Mouse (Mus musculus) frontal cortex, adult 2 months (tissue): ENCODE measurements at regions not wholly inside any gene's neighbourhood (a gene's known extent, or its start where the extent isn't known, plus 50 kb on each side); places are given as distances from the start of the nearest gene placed in this dataset.

Experiments used
- DNase-seq, 2 experiments: peaks; one replicate each; pipeline ENCODE4 v3.0.0; 2022; ENCODE audit warnings: low spot score in 1 of 2; ENCODE audit errors: extremely low spot score in 1 of 2

DNA sequence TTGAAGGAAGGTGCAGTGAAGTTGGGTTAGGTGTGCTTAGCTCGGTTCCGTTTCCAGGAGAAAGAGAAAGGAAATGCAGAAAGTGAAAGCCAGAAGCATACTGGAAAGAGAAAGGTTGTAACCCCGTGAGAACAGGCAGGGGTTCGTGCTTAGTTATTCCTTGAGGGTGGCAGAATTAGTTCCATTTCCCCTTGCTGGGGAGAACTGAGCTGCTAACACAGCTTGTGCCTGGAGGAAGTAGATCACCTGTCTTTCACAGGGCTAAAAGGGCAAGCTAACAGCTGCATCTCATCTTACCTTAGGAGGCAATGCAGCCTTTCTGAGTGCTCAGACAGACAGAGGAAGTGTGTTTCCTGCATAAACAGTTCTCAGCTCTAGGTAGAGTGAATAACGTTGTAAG is 184.3 kb upstream of the Nampt start:
- DNase-seq = no peak

DNA sequence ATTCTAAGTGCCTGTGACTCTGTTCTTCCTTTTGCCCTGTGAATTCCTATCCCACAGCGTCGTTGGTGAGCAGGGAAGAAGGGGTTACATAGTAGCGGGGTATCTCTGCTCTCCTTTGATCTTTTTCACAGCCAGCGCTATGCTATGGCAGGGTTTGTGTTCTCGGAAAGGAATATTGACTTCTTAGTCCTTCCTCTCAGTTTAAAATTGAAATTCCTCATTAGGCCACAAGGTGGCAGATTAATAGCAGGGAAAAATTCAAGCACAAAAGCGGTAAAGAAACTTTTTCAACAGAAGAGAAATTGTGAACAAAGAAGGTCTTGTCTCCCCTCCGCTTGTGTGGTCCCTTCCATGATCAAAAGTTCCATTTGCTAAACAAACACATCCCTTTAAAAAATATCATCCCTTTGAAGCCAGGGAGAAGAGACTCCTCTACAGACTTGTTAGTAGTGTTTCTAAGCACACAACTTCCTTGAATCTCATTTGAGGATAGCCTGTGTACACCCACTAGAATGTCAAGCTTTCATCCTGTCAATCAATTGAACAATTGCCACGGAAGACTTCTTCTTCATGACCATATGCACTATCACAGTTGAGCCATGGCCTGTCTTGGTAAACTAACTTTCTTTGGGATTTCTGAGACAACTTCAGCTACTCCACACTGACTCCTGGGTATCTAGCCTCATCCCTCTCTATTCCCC is 181.8 kb upstream of the Nampt start:
- DNase-seq = peak in 1 of 2 experiments; percentile 79

DNA sequence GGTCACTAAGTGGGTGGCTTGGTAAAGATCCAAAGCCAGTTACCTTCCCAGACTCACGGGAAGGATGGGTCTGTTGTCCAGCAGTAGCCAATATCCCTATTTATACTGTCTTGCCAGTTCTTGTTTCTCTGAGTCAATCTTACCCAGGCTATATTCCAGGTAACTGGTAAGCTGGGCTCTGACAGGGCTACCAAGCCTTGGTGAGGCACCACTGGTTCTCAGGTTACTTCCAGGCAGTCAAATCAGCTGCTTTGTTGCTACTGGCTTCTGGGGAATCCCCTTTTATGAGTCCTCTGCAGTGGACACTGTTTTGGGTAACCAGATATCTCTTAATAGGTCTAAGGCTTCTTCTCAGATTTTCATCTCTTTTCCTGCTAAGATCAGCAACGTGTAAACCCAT is 178.8 kb upstream of the Nampt start:
- DNase-seq = no peak

DNA sequence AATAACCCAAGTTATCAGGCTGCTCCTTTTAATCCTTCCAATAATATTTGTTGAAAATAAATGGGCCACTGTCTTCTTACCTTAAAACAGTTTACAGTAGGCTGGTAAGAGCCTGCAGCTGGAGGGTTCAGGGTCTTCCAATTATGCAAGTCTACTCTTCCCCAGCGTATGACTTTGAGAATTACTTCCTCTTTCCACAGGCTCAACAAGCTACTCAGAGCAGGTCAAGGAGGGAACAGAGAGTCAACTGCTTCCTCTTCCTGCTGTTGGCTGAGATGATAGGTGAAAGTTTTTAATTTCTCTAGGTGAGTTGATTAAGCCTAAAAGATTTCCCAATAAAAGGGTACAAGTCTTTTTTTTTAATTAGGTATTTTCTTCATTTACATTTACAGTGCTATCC is 176.9 kb upstream of the Nampt start:
- DNase-seq = no peak

DNA sequence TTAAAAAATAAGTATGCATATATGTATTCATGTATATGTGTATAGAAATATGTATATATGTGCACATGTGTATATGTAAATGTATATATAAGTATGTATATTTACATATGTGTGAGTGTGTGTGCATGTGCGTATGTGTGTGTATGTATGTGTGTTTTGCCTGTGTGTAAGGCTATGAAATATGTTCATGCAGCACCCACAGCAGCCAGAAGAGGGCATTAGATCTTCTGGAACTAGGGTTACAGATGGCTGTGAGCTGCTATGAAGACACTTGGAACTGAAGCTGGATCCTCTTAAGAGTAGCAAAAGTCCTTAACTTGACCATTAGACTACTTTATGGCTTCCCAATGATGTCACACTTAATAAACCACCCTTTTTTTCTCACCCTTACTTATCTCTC is 166.2 kb upstream of the Nampt start:
- DNase-seq = no peak

DNA sequence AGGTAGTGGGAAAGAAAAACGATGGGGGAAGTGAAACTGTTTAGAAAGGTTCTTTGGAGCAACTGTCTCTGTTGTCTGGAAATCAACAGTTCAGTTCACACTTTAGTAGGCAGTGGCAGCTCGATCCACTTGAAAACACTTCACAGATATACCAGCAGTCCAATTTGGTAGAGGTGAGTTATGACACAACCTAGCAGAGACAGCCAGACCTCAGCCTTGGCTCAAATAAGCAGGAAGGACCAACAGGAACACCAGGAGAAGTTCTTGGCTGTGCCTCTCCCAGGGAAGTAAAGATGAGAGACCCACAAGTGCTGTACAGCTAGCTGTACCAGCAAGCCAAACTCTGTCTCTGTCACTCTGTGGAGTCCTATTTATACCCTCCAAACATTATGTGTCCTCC is 163.2 kb upstream of the Nampt start:
- no peak for DNase-seq

DNA sequence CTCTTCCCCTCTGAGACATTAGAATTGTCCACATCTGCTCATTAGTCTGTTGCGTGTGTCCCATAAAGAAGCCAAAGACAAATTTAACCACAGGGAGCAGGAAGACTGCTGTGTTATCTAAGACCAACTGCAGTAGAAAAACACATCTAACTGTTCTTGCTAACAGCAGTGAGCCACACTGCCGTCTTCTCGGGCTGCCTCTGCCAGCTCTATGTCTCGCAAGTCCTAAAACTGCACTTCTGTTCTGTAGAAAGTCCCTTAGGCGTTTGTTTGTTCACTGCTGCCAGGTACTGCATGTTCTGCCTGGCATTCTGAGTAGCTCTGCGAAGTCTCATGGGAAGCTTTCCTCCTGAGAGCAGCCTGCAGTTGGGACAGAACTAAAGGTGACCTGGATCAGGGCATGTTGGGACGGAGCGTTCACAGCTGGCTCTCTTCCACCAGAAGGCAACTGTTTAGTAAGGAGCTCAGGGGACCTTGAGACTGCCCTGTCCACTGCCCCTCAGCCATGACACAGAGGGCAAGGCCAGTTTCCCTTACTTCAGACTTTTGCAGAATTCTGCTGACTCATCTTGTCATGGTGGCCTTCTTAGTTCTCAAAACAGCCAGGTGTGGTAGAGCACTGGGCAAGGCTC is 157.4 kb upstream of the Nampt start:
- DNase-seq = no peak

DNA sequence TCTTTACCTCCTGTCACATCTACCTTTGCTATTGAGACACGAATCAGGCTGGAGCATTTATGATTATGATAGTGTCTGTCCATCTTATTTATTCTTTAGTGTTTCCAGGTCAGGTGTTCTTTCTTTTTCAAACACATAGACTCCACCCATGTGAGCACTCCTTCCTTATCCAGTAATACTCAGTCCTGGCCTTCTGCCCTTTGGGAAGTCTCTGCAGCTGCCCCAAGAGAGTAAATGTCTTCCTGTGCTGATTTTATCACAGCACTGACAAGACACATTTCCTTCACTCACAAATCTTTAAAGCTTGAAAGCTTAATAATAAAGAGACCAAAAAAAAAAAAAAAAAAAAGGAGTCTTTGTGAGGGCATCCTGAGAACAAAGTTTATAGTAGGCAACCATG is 153.3 kb upstream of the Nampt start:
- no peak for DNase-seq

DNA sequence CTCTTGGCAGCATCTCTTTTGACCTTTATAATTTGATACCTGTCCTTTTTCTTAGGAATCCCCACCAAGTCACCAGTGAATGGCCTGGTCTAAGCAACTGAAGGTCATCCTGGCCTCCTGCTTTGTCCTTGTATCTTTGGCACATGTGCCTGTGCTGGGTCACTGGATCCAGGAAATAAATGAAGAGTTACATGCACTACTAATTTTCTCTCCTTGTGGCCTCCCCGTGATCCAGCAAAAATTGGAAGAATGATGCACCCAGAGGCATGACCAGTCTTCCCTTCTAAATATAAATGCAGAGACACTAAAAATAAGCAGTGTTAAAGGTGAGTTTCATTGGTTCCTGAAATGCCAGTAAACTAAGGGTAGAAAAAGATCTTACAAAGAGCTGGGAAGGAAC is 141.4 kb upstream of the Nampt start:
- DNase-seq = no peak

DNA sequence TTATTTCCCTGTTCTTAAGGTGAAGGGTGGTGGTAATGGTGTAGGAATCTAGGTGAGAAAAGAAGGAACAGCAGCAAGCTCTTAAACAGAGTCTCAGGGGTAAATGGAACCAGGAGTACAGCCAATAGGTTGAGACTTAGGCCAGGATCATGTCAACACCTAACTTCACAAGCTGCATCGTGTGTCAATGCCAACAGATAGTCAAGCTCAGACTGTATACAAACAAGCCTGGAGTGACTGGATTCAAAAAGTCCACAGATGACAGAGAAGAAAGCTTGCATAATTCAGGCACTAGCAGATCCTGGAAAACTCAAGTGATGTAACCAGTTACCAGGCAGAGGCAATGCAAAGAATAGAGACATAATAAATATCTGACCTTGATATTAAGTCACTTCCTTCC is 140.6 kb upstream of the Nampt start:
- no peak for DNase-seq

DNA sequence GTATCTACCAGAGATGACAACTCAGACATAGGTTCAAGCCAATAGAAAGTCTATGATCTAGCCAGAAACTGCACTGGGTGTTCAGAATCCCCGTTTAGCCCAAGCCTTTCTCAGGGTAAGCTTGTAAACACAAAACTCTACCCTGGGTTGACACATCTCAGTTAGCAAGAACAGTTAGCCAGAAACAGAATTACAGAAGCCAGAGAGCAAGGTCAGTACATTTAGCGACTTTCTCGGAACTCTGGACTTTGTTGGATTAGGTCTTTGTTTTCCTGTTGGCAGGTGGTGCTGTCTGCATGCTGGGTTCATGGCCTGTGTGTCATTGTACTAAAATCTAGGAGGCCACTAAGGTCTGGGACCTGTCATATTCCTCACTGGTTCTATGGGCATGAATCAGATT is 137.4 kb upstream of the Nampt start:
- DNase-seq = no peak

DNA sequence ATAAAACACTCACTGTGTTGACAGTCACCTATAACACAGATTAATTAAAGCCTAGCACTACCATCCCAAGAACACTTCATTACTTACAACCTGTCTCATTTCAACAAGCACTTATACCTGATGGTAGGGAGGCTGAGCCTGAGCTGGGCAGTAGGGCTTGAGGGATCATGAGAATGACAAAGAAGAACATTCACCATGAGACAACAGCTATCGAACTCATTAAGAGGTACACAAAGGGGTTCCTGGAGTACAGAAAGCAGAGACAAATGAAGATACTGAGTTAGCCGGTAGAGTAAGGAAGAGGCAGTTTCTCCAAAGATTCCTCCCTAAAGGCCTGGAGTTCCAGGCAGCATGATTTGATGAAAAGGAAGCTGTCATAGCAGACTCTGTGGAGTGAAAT is 136.0 kb upstream of the Nampt start:
- DNase-seq = no peak

DNA sequence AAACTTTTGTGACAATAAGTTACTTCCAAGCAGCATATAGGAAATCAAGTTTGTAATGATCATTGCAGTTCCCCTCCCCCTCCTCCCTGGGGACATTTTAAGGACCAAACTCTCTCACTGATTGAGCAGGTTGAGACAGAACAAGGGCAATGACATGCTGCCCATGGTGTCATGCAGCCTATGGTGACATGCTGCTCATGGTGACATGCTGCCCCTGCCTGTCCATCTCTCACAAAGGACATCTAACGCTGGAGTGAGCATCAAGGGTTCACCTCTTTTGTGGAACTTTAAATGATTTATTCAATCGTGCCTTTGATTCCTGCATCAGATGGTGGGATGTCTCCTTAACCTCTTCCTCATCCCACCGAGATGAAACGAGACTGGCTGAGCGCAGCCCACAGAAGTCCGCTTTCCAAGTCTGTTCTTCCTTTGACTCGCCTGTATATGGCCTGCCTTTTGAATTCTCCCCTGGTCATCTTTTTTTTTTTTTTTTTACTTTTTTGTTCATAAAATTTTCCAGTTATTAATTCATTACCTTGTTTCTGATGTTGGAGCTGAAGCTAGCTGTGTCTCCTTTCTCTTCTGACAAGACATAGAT is 133.5 kb upstream of the Nampt start:
- no peak for DNase-seq

DNA sequence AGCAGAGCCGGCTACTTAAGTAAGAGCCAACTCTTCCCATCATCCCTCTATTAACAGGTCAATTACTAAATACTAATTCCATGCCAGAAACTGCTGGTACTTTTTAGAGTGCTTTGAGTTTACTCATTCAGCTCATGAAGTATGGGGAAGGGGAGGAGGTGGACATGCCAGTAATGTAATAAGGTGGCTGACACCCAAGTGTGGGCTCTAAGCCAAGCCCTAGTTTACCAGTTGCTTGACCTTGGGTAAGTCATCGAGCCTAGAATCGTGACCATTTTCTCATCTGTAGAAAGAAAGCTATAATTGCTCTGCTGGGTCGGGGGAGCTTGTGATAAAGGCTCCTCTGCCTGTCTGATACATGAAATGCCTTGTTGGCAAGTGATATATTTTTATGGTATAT is 130.0 kb upstream of the Nampt start:
- DNase-seq = no peak

DNA sequence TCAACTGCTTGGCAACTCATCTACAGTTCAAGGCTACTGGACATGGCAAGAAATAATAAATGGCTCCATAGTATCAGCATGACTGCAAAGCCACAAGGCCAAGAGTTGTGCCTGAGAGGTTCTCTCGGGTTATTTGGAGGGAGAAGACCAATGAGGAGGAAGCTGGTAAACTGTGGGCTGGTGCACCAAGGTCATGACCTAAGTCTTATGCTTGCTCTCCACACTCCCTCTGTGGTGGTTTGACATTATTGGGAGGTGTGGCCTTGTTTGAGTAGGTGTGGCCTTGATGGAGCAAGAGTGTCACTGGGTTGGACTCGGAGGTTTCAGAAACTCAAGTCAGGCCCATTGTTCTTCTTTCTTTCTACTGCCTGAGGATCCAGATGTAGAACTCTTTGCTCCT is 129.2 kb upstream of the Nampt start:
- DNase-seq = no peak

DNA sequence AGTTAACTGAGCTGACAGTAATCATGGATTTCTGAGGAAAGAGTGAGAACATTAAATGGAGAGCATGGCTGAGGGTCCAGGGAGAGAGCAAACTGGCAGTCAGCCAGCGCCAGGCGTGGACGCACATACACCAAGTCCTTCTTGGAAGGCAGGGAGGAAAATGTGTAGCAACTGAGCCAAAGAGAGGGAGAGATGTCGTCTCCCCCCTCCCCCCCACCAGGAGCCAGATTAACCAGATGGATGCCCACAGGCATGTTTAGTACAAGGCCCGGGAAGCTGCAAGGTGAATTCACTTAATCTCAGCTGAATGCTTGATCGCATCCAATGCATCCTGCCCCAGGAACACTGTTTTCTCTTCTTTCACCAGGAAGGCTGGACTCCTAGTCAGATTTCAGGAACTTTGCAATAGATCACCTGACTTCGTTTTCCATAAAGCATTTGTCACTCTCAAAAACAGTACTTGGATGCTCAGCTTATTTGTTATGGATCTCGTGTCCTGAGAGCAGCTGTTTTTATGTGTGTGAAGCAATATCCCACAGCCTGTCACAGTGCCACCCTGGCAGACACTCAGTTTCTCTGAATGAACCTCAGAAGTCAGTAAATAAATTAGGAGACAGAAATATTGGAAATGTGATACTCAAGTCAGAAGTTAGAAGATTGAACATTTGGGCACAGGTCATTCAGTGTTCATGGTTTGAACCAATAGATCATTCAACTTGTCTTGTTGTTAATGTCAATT is 127.1 kb upstream of the Nampt start:
- DNase-seq = no peak

DNA sequence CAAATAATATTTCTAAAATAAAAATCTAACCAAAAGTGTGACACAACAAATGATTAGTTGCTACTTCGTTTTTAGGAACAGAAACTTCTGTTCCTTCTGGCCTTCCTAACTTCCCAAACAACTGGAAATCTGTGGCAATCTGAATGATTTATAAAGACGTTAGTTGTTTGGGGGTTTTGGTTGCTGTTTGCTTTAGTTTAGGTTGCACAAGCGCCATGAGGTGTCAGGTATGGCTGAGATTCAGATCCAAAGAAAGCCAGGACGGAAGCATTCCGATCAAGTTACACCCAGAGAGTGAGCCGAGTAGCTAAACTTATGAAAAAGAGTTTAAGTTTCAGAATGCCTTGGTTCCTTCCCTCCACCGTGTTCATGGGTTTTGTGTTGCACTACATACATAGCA is 126.4 kb upstream of the Nampt start:
- DNase-seq = no peak

DNA sequence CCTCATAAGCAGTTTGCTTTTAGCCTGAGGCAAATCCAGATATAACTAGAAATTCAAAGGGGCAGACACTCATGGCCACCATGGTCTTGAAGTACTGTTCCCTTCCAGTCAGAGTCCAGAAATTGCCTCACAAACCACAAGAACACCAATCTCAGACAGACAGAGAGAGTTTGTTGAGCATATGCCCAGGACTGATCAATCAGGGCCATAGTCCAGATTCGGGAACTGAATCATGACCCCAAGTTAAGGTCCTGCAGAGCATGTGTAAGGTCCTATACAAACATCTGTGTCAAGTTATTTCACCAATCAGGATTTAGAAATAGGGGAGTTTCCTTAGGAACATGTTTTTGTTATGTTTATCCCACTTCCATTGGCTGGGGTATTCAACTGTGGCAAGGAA is 125.7 kb upstream of the Nampt start:
- no peak for DNase-seq

DNA sequence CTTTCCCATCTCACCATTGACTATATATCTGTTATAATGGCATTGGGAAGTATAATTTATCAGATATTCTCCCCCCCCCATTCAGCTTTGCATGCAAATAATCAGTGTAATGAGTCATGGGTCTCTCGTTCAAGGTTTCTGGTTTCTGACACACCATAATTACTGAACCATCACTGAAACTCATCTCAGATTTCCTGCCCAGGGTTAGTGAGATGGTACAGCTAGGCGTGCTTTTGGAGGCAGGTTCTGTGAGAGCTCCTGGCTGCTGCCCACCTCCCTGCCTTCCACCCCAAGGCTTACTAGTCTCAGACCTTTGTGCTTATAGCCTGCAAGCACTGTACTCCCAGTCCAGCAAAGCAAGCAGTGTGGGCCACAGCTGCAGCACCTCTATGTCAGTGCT is 122.5 kb upstream of the Nampt start:
- no peak for DNase-seq

DNA sequence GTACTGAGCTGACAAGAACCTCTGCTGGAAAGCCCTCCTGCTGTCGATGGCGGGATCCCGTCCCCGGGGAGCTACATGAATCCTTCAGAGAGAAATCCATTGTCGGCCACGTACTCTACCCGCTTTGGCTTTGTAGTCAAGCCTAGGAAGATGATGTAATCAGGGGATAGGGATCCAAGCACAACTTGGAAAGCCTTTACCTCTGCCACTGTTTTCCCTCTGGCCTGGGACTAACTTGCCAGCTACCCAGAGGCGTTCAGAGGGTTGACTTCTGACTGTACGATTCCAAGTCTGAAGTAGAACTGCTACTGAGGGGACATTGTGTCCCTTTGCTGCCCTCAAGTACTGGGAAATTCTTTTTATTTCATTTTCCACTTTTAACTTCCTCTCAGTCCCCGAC is 110.2 kb upstream of the Nampt start:
- DNase-seq = no peak

DNA sequence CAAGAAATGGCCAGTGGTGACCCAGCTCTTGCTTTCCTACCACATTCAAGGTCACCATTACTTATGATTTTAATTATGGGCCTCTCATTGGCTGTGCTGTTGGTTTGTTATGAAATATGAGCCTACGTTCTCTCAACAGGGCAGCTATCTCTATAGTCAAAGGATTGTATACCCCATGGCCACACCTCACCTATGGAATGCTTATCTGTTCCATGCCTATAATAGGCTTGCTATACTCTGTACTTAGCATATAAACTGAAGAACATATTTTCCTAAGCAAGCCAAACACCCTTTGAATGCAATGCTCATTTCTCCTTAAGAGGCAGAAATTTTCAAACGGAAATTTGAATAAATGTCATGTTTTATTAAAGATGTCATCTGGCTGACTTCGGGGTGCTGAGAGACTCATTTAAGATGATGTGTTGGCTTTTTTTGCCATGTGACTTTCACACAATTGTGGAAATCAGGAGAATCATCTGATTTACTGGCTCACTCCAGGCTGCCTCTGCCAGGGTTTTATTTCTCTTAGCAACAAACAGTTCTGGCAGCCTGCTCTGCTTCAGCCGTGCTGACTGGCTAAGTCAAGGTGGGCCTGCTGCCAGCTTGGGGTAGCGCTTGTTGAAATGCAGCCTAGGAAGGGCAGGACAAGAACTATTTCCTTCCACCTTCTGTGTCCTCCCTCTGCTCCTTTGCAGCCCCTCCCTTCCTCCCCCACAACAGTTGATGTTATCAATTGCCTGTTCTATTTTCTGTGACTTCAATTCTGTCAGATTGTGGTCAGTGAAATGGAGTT is 102.0 kb upstream of the Nampt start:
- DNase-seq = peak; percentile 65 to 79
